Mouse (Mus musculus) kidney, postnatal 0 days (tissue): Measurements from ENCODE around the gene Pbp2. TPM values are rescaled to one million over a fixed set of nuclear protein-coding genes. Genes with fewer than 3 reads are reported as not detected.

Source experiments
- ATAC-seq: fragments of 200-750 bp; cut with Nextera tagmentation; replicated peaks from 2 replicates; pipeline ENCODE4 v1.8.0; 2017; ENCODE audit warnings: low read depth, moderate number of reproducible peaks, moderate TSS enrichment, moderate library complexity; ENCODE audit not compliant: low FRiP score
- DNase-seq: peaks from one replicate; pipeline ENCODE4 v3.0.0-alpha.2; 2016; ENCODE audit warnings: low spot score
- H3K27ac ChIP-seq: fragments of 300-500 bp; sonication (generic); 2 replicates; pipeline ENCODE4 v1.5.1; 2014; ENCODE audit warnings: mild to moderate bottlenecking
- H3K27me3 ChIP-seq: fragments of 300-500 bp; sonication (generic); 2 replicates; pipeline ENCODE4 v1.6.1; 2014; ENCODE audit warnings: low read length, mixed read lengths; ENCODE audit not compliant: insufficient read depth
- H3K36me3 ChIP-seq: fragments of 300-500 bp; sonication (generic); 2 replicates; pipeline ENCODE4 v1.6.1; 2014; ENCODE audit warnings: low read length, mixed read lengths; ENCODE audit not compliant: insufficient read depth
- H3K4me1 ChIP-seq: fragments of 300-500 bp; sonication (generic); replicated peaks from 2 replicates; pipeline ENCODE4 v1.6.1; 2014; ENCODE audit warnings: antibody characterized with exemption, low read length, mixed read lengths; ENCODE audit not compliant: insufficient read depth
- H3K4me2 ChIP-seq: fragments of 300-500 bp; sonication (generic); 2 replicates; pipeline ENCODE4 v1.6.1; 2014; ENCODE audit warnings: mild to moderate bottlenecking, low read length, moderate library complexity, mixed read lengths
- H3K4me3 ChIP-seq: fragments of 300-500 bp; sonication (generic); replicated peaks from 2 replicates; pipeline ENCODE4 v1.5.1; 2014; ENCODE audit warnings: low read depth, low read length
- H3K9ac ChIP-seq: fragments of 300-500 bp; sonication (generic); 2 replicates; pipeline ENCODE4 v1.6.1; 2014; ENCODE audit warnings: low read depth, low read length
- H3K9me3 ChIP-seq: fragments of 300-500 bp; sonication (generic); replicated peaks from 2 replicates; pipeline ENCODE4 v1.6.1; 2016; ENCODE audit warnings: low read length, inconsistent platforms, mixed read lengths
- CTCF ChIP-seq: IDR thresholded peaks from 2 replicates; pipeline ENCODE4 v1.5.1; 2016; ENCODE audit warnings: antibody characterized with exemption, low read depth, mild to moderate bottlenecking, moderate library complexity
- WGBS: fragments of 180-500 bp; shearing (Covaris S2); extraction: QIAGEN DNeasy Blood & Tissue Kit; methylation state at CpG from one replicate; pipeline ENCODE4 v1.1.7; 2014; 5-methylcytosine and 5-hydroxymethylcytosine counted together
- polyA plus RNA-seq: library from polyadenylated mRNA; unstranded; fragments of >200 nt; fragmentation: Nextera tagmentation; extraction: Ambion mirVana; gene quantifications from 2 replicates; pipeline ENCODE4 v1.2.1, GENCODE M21; 2015

The Pbp2 gene
- polyA plus RNA-seq, 1 experiment from 2014 or later: 0.20 TPM

- Histone ChIP-seq H3K9me3 (no peaks in the 10 kb centered on the region), H3K36me3 (no peaks in the 10 kb centered on the region), H3K4me1 (peaks cover 21% of the 10 kb centered on the region), H3K4me3 (no peak overlapping the region), H3K27me3 (no peaks in the 10 kb centered on the region), H3K9ac (no peak overlapping the region), H3K4me2 (no peak overlapping the region), H3K27ac (no peak overlapping the region)
- TF ChIP-seq CTCF: no peak
- 89% methylated on average over 8 of the region's 8 CpGs for WGBS
- DNase-seq: no peak
- no peak for ATAC-seq
These were observed 26.2 kb upstream of the Pbp2 start for GRCm38 (mm10) chr6:135336376-135336775.

GRCm38 (mm10) chr6:135333994-135334651 is 23.9 kb upstream of the Pbp2 start:
- Histone ChIP-seq H3K4me1 (peaks cover 12% of the 10 kb centered on the region; the same call in 1 of the 2 replicates), H3K9me3 (no peaks in the 10 kb centered on the region), H3K9ac (no peak overlapping the region), H3K27me3 (no peaks in the 10 kb centered on the region), H3K4me2 (no peak overlapping the region), H3K36me3 (no peaks in the 10 kb centered on the region), H3K4me3 (no peak overlapping the region), H3K27ac (peak overlapping the region; percentile 54)
- DNase-seq: peak; percentile 42
- 66% methylated on average over 5 of the region's 5 CpGs for WGBS
- ATAC-seq: no peak
- 0 out of 2 replicates have a peak, but pooled peaks have one; percentile 5 for TF ChIP-seq CTCF

- Histone ChIP-seq H3K27me3 (no peaks in the 10 kb centered on the region), H3K9me3 (no peaks in the 10 kb centered on the region), H3K27ac (peak overlapping the region; percentile 51), H3K36me3 (no peaks in the 10 kb centered on the region), H3K4me3 (no peak overlapping the region), H3K4me2 (no peak overlapping the region), H3K4me1 (peaks cover 12% of the 10 kb centered on the region; the same call in 1 of the 2 replicates), H3K9ac (no peak overlapping the region)
- 14% methylated on average over 10 of the region's 10 CpGs for WGBS
- TF ChIP-seq CTCF: no peak
- peak; percentile 79 for ATAC-seq
- DNase-seq: peak; percentile 74
These were observed 22.6 kb upstream of the Pbp2 start for GRCm38 (mm10) chr6:135332737-135333281.

GRCm38 (mm10) chr6:135331916-135332315 is 21.7 kb upstream of the Pbp2 start:
- no peak for TF ChIP-seq CTCF
- Histone ChIP-seq H3K4me3 (no peak overlapping the region), H3K4me2 (no peak overlapping the region), H3K27ac (no peak overlapping the region), H3K27me3 (no peaks in the 10 kb centered on the region), H3K4me1 (peaks cover 12% of the 10 kb centered on the region; the same call in 1 of the 2 replicates), H3K9me3 (no peaks in the 10 kb centered on the region), H3K36me3 (no peaks in the 10 kb centered on the region), H3K9ac (no peak overlapping the region)
- DNase-seq (no peak), ATAC-seq (no peak)
- 85% methylated on average over 4 of the region's 4 CpGs for WGBS

- no peaks in the 10 kb centered on the region for H3K36me3 ChIP-seq
- no peaks in the 10 kb centered on the region for H3K9me3 ChIP-seq
- H3K4me3 ChIP-seq: no peak overlapping the region
- DNase-seq (no peak), ATAC-seq (no peak)
- H3K4me1 ChIP-seq: no peaks in the 10 kb centered on the region
- WGBS: 84% methylated on average over 7 of the region's 7 CpGs
- H3K9ac ChIP-seq: no peak overlapping the region
- no peak for TF ChIP-seq CTCF
- no peaks in the 10 kb centered on the region for H3K27me3 ChIP-seq
- H3K27ac ChIP-seq: no peak overlapping the region
- H3K4me2 ChIP-seq: no peak overlapping the region
These were observed 16.6 kb upstream of the Pbp2 start for GRCm38 (mm10) chr6:135326847-135327246.

- Histone ChIP-seq H3K9me3 (no peaks in the 10 kb centered on the region), H3K4me3 (no peak overlapping the region), H3K27me3 (no peaks in the 10 kb centered on the region), H3K27ac (no peak overlapping the region), H3K36me3 (no peaks in the 10 kb centered on the region), H3K9ac (no peak overlapping the region), H3K4me2 (no peak overlapping the region), H3K4me1 (no peaks in the 10 kb centered on the region)
- no peak for TF ChIP-seq CTCF
- DNase-seq (no peak), ATAC-seq (peak; percentile 68)
- WGBS: 54% methylated on average over 9 of the region's 9 CpGs
These were observed 14.6 kb upstream of the Pbp2 start for GRCm38 (mm10) chr6:135324686-135325300.
